Mouse (Mus musculus) spleen, adult 2 months (tissue): ENCODE measurements around the gene Lrrtm4.

Experiments
- CTCF ChIP-seq: fragments of 200-500 bp; IDR thresholded peaks from 2 replicates; pipeline ENCODE4 v1.5.1; 2011; ENCODE audit warnings: mild to moderate bottlenecking, inconsistent platforms; ENCODE audit not compliant: insufficient read depth, insufficient read length, insufficient replicate concordance; ENCODE audit errors: extremely low read depth
- POLR2A ChIP-seq: fragments of 200-500 bp; IDR thresholded peaks from 2 replicates; pipeline ENCODE4 v1.6.1; 2011; ENCODE audit warnings: low read depth, low read length, inconsistent platforms

DNA sequence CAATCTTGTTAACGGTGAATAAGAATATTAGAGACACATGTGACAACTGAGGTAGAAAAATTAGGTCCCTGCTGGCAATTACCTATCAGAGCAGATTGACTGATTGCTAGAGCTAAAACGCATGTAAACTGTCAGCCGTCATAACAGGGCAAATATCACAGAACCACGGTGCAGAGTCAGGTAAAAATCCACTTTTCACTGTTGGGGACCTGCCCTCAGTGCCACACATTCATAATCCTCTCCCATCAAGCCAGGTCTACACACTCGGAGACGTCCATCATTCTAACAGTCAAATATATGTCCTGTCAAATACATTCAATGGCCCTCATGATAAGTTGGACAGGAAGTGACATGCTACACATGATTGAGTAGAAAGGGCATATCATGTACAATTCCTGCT is 826.6 kb downstream of the Lrrtm4 start:
- TF ChIP-seq POLR2A (no peak), CTCF (no peak)
